In genomic region chr3:51483741-51484359, GRCm38 (mm10) we compare ENCODE assay signal across 8 mouse cellular contexts. TPM values are rescaled to one million over a fixed set of nuclear protein-coding genes. Genes with fewer than 3 reads are reported as not detected.
A peak's percentile ranks its signal among the peaks of the same experiment; 100 is the strongest.
DNase-seq lines count a peak whose midpoint lies in the region; ATAC-seq lines count a peak whose summit lies in the region.

Rab33b (plus strand) TSS chr3:51483920.

- ATAC-seq in inflammation-experienced regulatory T-cells, adult 6 months: peak; percentile 87
- peak; percentile 90 for ATAC-seq in megakaryocyte-erythroid progenitor cell, adult 5-6 weeks (replicated peaks; ENCODE audit: low FRiP score, low TSS enrichment, poor library complexity, severe bottlenecking)

- intact Hi-C loops in gastrocnemius, postnatal 14 days (cut with DNase I; ENCODE audit: low total_unique reads): no loop called here
- intact Hi-C loops in left cerebral cortex, postnatal 10 days (cut with DNase I): loop anchor here (2.0 to 5.0 kb wide), 2 partner anchors 78 to 165 kb away; partner anchors contain the start of gene Setd7

- DNase-seq in adrenal gland, adult (ENCODE audit: inconsistent age in 2 of 2, low spot score in 1 of 2): peak; percentile 99
- DNase-seq in embryo, embryonic 10.5 days (ENCODE audit: low spot score): peak; percentile 94
- peak; percentile 98 for DNase-seq in gastrocnemius, postnatal 14 days
- peak; percentile 95 to 99 for DNase-seq in left cerebral cortex, postnatal 10 days (ENCODE audit: extremely low spot score in 1 of 2, low spot score in 2 of 2)
- peak; percentile 97 for DNase-seq in right cerebral cortex, postnatal 25 days
- peak; percentile 97 to 98 for DNase-seq in urinary bladder, postnatal 4 days (ENCODE audit: low spot score in 2 of 2)

RNA-seq across cellular contexts. Expression of gene Rab33b, which starts in this region (rescaled TPM):
- 1 to 10 TPM; 8.1 to 9.5 TPM for total RNA-seq in gastrocnemius, postnatal 14 days (2021)
- 10 to 100 TPM; 16.4 to 25.1 (median 22.3) TPM for polyA plus RNA-seq in inflammation-experienced regulatory T-cells, adult 6 months (2017; shearing (Covaris generic))
- 10 to 100 TPM; 24.8 to 29.1 TPM for total RNA-seq in left cerebral cortex, postnatal 10 days (2021)
- 3.7 and 5.6 TPM in 2 replicates for total RNA-seq in megakaryocyte-erythroid progenitor cell, adult 5-6 weeks (2014; fragmentation: Nextera tagmentation)
- 5.6 and 6.8 TPM in 2 replicates for total RNA-seq in megakaryocyte-erythroid progenitor cell, adult 5-6 weeks (2017)

Comparison
In these comparisons a context has a peak if more than half of its experiments do, and no peak if none do; other contexts are left out.
1. Peak in every context shown above with its lines: DNase-seq and ATAC-seq.